Mouse (Mus musculus) heart, postnatal 14 days (tissue): ENCODE measurements around the gene Iqgap3. TPM values are rescaled to one million over a fixed set of nuclear protein-coding genes. Genes with fewer than 3 reads are reported as not detected.

ENCODE experiments used
- DNase-seq, 2 experiments: peaks; one replicate each; pipeline ENCODE4 v3.0.0; 2021 to 2022
- intact Hi-C: fragments of 180-260 bp; cut with DNase I; formaldehyde crosslinking; loops from one replicate; pipeline ENCODE4 v1.15.1; 2025
- total RNA-seq, 2 experiments: library from RNA; stranded (reverse); gene quantifications; 2 replicates each; pipeline ENCODE4 v1.2.3; 2021

Gene Iqgap3
- total RNA-seq, 2 experiments from 2014 or later = 3.8 to 7.2 TPM

GRCm38 (mm10) chr3:88146376-88147112 lies 64.8 kb downstream of the Iqgap3 start:
- intact Hi-C loops = no loop called here
- DNase-seq = no peak

- no peak for DNase-seq
These were observed 65.7 kb downstream of the Iqgap3 start for GRCm38 (mm10) chr3:88147444-88147843.

DNA sequence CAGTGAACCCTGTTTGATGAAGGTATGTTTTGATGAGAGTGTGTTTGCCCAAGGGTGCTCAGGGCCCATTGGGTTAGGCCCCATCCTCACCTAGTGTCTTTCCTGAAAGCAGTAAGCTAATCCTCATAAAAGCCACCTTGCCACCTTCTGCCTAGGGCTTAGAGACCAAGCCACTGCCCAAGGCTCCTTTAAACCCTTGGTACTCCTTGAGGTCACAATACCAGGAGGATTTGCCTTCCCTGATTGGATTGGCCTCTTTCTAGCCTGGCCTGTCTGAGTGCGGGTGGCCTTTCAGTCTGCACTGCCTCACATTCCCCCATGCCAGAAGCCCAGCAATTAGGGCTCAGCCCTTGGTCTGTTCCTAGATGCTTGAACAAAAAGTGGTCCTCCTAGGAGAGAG lies 66.1 kb downstream of the Iqgap3 start:
- no peak for DNase-seq
- intact Hi-C loops = no loop called here

More at GRCm38 (mm10) chr3:88147444-88147843, 65.7 kb downstream of the Iqgap3 start:
- intact Hi-C loops = no loop called here

DNA sequence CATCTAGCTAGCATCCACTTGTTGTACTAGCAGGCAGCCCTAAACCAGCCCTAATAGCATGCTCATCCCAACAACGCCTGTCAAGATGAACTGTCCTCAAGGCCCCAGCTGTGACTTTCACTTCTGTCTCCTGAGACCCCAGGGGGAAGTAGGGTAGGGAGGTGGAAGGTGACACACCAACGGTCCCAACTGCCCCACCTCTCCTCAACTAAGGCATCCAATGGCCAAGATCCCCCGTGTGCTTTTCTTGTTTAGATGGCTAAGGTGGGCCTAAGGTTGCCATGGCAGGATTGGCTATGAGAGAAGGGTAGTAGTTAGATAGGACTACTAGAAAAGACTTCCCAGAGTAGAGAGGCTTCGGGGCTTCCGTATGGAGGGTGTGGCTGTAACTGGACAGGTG lies 66.6 kb downstream of the Iqgap3 start:
- no peak for DNase-seq
- intact Hi-C loops = no loop called here

DNA sequence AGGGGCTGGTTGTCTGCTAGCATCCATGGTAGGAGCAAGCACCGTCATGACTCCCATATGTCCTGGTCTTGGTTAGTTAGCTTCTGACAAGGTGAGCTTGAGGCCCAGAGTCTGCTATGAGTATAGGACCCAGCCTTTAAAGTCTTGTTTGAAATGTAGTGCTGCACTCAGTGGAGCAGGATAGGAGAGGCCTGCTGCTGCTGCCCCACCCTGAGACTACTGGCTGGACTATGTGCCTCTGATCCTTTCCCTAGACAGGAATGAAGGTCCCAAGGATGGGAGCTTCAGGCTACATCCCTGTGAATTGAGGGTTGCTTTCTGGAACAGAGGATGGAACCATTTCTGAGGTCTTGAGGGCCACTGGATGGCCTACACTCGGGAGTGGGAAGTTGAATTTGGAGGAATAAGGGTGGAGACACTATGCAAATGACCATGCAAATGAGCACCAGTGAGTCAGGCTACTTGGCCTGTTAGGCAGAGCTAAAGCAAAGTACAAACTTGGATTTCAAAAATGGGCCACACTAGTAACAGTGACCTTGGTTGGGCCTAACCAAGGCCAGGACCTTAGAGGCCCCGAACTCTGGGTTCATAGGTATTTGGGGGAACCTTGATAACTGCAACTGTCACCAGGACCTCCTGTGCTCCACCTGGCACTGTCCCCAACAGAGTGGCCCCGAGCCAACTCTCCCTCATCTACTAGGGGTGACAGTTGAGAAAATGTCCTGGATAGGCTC lies 67.2 kb downstream of the Iqgap3 start:
- intact Hi-C loops = no loop called here
- peak; percentile 69 to 84 for DNase-seq

- intact Hi-C loops = no loop called here
- no peak for DNase-seq
These were observed 67.8 kb downstream of the Iqgap3 start for GRCm38 (mm10) chr3:88149510-88149974.

DNA sequence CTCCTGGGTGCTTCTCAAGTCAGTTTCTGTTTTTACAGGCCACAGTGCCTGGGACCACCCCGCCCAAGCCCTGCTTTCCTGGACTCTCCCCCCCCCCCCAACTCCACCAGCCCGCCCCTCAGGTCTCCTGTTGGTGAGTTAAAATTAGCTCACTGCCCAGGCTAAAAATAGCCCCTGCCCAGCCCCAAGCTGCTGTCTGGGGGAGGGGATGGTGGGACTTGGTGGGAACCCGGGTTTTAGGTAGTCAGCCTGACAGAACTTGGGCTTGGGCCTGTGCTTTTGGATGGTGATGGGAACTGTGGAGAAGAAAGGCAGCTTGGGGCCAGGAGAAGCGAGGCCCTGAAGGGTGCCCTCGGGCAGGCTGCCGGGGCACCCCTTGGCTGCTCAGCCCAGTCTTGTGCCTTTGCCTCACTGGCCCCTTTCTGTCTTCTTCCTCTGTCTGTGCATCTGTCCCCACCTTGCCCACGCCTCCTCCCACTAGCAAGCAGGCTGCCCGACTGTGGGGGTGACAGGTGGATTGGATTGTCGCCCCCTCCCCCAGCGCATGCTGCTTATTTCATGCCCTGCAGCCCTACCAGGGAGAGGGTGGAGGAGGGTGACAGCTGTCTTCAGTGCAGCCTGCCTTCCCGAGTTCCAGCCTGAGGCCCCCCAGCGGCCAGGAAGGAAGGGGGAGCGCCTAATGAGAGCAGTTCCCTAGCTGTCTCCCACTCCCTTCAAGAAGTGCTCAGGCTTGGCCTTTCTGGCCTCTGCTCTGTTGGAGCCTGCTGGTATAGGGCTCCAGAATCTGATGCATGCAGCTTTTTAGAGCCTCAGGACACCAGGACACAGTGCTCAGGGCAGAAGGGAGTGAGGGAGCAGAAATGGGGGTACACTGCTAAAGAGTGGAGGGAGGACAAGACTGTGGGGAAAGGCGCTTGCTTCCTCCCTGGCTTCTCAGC lies 68.6 kb downstream of the Iqgap3 start:
- peak; percentile 51 to 67 for DNase-seq
- intact Hi-C loops = loop anchor here (2.0 kb wide), 1 partner anchor 14 kb away; no protein-coding TSS in a partner anchor

GRCm38 (mm10) chr3:88150999-88151364 lies 69.2 kb downstream of the Iqgap3 start:
- intact Hi-C loops = loop anchor here (2.0 kb wide), 1 partner anchor 14 kb away; no protein-coding TSS in a partner anchor
- no peak for DNase-seq

- intact Hi-C loops = no loop called here
- no peak for DNase-seq
These were observed 70.3 kb downstream of the Iqgap3 start for GRCm38 (mm10) chr3:88152056-88152455.

GRCm38 (mm10) chr3:88153290-88154011 lies 71.7 kb downstream of the Iqgap3 start:
- no peak for DNase-seq
- intact Hi-C loops = loop anchor here (2.0 kb wide), 1 partner anchor 19 kb away; no protein-coding TSS in a partner anchor

GRCm38 (mm10) chr3:88154236-88154635 lies 72.5 kb downstream of the Iqgap3 start:
- intact Hi-C loops = loop anchor here (2.0 kb wide), 1 partner anchor 19 kb away; no protein-coding TSS in a partner anchor
- DNase-seq = no peak

DNA sequence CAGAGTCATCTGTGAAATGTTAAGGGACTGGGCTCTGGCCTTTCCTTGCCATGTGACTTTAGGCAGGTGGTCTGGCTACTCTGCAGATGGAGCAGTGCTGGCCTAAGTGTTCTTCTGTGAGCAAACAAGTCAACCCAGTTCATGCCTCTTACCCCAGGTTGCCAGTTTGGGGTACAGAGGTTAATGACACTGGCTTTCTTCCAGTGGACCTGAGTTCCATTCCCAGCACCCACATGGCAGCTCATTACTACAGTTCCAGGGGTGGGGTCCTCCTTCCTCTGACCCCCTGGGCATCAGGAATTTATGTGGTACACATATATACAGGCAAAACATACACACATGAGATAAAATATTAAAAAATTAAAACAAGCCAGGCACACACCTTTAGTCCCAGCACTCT lies 75.0 kb downstream of the Iqgap3 start:
- no peak for DNase-seq
- intact Hi-C loops = loop anchor here (5.0 kb wide), 1 partner anchor 70 kb away; no protein-coding TSS in a partner anchor

DNA sequence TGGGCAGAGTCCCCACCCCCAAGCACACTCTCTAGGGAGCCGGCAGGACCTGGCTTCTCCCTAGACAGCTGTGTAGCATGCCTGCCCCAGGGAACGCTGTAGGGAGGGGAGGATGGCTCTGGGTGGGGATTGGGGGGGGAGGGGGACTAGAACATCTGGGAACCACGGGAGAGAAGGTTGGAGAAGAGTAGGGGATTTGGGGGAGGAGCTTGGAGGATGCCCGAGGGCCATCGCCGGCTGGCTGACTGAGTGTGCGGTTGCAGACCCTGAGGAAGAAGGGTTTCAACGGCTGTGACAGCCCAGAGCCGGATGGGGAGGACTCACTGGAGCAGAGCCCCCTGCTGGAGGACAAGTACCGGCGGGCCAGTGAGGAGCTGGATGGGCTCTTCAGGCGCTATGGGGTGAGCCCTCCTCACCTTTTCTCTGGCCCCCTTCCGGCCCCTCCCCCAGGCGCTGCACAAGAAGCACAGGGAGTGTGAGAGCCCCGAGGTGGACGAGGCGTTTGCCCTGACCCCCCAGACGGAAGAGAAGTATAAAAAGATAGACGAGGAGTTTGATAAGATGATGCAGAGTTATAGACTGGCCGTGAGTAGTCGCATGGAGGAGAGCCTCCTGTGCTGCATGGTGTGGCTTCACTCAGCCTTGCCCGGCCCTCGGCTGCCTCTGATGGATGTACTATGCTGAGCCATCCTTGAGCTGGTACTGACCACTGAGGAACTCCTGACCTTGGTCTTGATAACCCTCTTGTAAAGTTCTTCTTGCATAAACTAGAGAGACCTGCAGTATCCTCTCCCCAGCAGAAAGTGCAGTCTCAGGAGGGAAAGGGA lies 76.2 kb downstream of the Iqgap3 start:
- peak; percentile 64 to 65 for DNase-seq
- intact Hi-C loops = loop anchor here (5.0 kb wide), 1 partner anchor 71 kb away; no protein-coding TSS in a partner anchor

DNA sequence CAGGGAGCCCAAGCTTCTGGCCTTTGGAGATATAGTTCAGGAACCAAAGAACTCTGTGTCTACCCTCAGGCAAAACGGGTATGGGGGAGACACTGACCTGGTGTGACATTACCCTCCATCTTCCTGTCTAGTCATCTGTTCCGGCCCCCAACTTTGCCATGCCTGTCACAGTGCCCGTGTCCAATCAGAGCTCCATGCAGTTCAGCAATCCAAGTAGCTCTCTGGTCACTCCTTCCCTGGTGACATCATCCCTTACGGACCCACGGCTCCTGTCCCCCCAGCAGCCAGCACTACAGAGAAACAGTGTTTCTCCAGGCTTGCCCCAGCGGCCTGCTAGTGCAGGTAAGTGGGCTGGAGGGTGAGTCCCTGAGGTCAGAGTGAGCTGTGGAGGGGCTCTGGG lies 77.2 kb downstream of the Iqgap3 start:
- intact Hi-C loops = loop anchor here (5.0 kb wide), 1 partner anchor 72 kb away; no protein-coding TSS in a partner anchor
- no peak for DNase-seq

DNA sequence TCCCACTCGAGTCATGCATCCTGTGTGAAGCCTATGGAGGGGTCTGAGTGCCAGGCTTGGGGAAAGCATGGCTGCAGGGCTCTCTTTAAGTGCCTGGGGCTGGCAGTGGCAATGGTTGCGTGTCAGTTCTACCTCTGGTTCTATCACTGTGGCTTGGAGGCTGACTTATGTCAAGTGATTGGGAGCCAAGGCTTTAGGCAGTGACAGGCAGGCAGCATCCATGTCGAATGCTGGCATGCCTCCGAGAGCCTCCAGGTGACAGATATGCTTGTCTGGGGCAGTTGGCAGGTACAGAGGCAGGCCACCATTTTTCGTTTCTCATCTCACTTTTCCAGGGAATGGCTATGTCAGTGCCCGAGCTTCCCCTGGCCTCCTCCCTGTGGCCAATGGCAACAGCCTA lies 79.1 kb downstream of the Iqgap3 start:
- no peak for DNase-seq
- intact Hi-C loops = no loop called here

- peak; percentile 69 to 71 for DNase-seq
- intact Hi-C loops = no loop called here
These were observed 80.5 kb downstream of the Iqgap3 start for GRCm38 (mm10) chr3:88162259-88162658.

- DNase-seq = no peak
- intact Hi-C loops = no loop called here
These were observed 81.0 kb downstream of the Iqgap3 start for GRCm38 (mm10) chr3:88162811-88163210.

GRCm38 (mm10) chr3:88163847-88164246 lies 82.1 kb downstream of the Iqgap3 start:
- intact Hi-C loops = loop anchor here (2.0 kb wide), 1 partner anchor 13 kb away; no protein-coding TSS in a partner anchor
- no peak for DNase-seq

DNA sequence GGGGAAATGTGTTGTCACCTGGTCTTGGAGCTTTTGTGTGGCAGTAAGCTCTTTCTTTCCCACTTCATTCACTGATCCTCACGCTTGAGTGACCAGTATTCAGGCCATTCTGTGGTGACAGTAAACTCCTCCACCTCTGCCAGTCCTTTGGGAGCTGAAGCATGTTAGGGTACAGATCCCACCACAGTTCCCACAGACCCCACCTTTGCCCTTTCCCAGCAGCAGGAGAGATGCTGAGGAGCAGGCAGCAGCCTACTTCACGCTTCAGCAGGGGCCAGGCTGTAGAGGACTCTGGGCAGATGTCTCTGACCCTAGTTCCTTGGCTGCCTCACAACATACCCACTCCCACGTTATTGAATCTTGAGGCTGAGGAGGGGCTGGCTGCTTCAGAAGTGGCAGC lies 82.5 kb downstream of the Iqgap3 start:
- intact Hi-C loops = loop anchor here (2.0 kb wide), 1 partner anchor 13 kb away; no protein-coding TSS in a partner anchor
- DNase-seq = no peak
